Comparison of ENCODE assay signal across 8 mouse cellular contexts in genomic region chr11:102698018-102698476, GRCm38 (mm10). TPM values are rescaled to one million over a fixed set of nuclear protein-coding genes. Genes with fewer than 3 reads are reported as not detected.
DNase-seq lines count a peak whose midpoint lies in the region; ATAC-seq and TF ChIP-seq lines count a peak whose summit lies in the region.

No protein-coding gene starts in this region.

- peak overlapping the region; percentile 73 for H3ac ChIP-seq in myocyte (ENCODE audit: control insufficient read depth, insufficient read length)

- H3K9me3 ChIP-seq in kidney, postnatal 0 days (replicated peaks; ENCODE audit: low read length), result no peaks in the 10 kb centered on the region
- H3K9me3 ChIP-seq in intestine, embryonic 15.5 days, result no peaks in the 10 kb centered on the region

- H3K36me3 ChIP-seq in kidney, postnatal 0 days (ENCODE audit: insufficient read depth, low read length), result no peaks in the 10 kb centered on the region
- H3K36me3 ChIP-seq in intestine, embryonic 15.5 days, result no peaks in the 10 kb centered on the region
- H3K36me3 ChIP-seq in myocyte (ENCODE audit: control insufficient read depth, insufficient read depth), result no peaks in the 10 kb centered on the region

- TF ChIP-seq POLR2A in myocyte (IDR thresholded peaks at IDR 0.05; ENCODE audit: insufficient read length, low read depth), result no peak

- DNase-seq in kidney, postnatal 0 days (ENCODE audit: low spot score), result peak; percentile 5
- no peak for DNase-seq in kidney, adult 8-10 months
- peak; percentile 9 for DNase-seq in c-Kit-positive CD71-positive TER-119-positive erythroid progenitor cells, embryonic 14.5 days (ENCODE audit: low spot score)
- no peak for DNase-seq in frontal cortex, postnatal 14 days (ENCODE audit: low spot score in 2 of 2)
- no peak for DNase-seq in left cerebral cortex, postnatal 36 days (ENCODE audit: low spot score in 2 of 2)
- no peak for DNase-seq in left cerebral cortex, adult 18-20 months (ENCODE audit: low spot score in 2 of 2)

- peak overlapping the region; percentile 77 for H3K4me2 ChIP-seq in kidney, postnatal 0 days (ENCODE audit: low read length)
- H3K4me2 ChIP-seq in intestine, embryonic 15.5 days (replicated peaks), result peak overlapping the region; percentile 84
- peak overlapping the region; percentile 96 for H3K4me2 ChIP-seq in myocyte (ENCODE audit: low read depth)

- H3K4me3 ChIP-seq in kidney, postnatal 0 days (replicated peaks; ENCODE audit: low read depth, low read length), result peak overlapping the region; percentile 65
- peak overlapping the region; percentile 82 for H3K4me3 ChIP-seq in intestine, embryonic 15.5 days (replicated peaks)
- peak overlapping the region; percentile 85 for H3K4me3 ChIP-seq in myocyte

- no peak for ATAC-seq in kidney, postnatal 0 days (replicated peaks; ENCODE audit: low FRiP score, low read depth)
- peak; percentile 66 for ATAC-seq in intestine, embryonic 15.5 days

- H3K9ac ChIP-seq in kidney, postnatal 0 days (ENCODE audit: low read depth, low read length), result peak overlapping the region; percentile 73
- H3K9ac ChIP-seq in intestine, embryonic 15.5 days, result peak overlapping the region; percentile 83

- peak overlapping the region; percentile 11; the same call in 1 of the 2 replicates for H3K27ac ChIP-seq in kidney, postnatal 0 days
- peak overlapping the region; percentile 64; the same call in 1 of the 2 replicates for H3K27ac ChIP-seq in intestine, embryonic 15.5 days

- 11% methylated on average over 9 of the region's 9 CpGs for WGBS in kidney, postnatal 0 days
- 9% methylated on average over 9 of the region's 9 CpGs for WGBS in intestine, embryonic 15.5 days

- H3K4me1 ChIP-seq in kidney, postnatal 0 days (replicated peaks; ENCODE audit: insufficient read depth, low read length), result peaks cover 4% of the 10 kb centered on the region; the same call in 1 of the 2 replicates
- H3K4me1 ChIP-seq in intestine, embryonic 15.5 days (replicated peaks), result peaks cover 9% of the 10 kb centered on the region; the same call in 1 of the 2 replicates

- intact Hi-C loops in left cerebral cortex, postnatal 36 days (cut with DNase I), result no loop called here

- no peaks in the 10 kb centered on the region for H3K27me3 ChIP-seq in kidney, postnatal 0 days (ENCODE audit: insufficient read depth, low read length)
- H3K27me3 ChIP-seq in intestine, embryonic 15.5 days (replicated peaks), result no peaks in the 10 kb centered on the region
- no peaks in the 10 kb centered on the region for H3K27me3 ChIP-seq in myocyte (ENCODE audit: control insufficient read depth, insufficient read depth, insufficient read length)

- peaks cover 14% of the 10 kb centered on the region for H3K79me2 ChIP-seq in myocyte (ENCODE audit: control insufficient read depth, insufficient read depth)

- no peak for TF ChIP-seq CTCF in kidney, postnatal 0 days (IDR thresholded peaks at IDR 0.05; ENCODE audit: low read depth)

TF ChIP-seq in myocyte, 11 proteins besides CTCF, POLR2A, EP300 and RAD21:
- TF ChIP-seq MYOG (IDR thresholded peaks at IDR 0.05; ENCODE audit: control insufficient read depth in 1 of 3, insufficient read depth in 1 of 3, insufficient read length in 2 of 3, low read depth in 2 of 3), result no peak
- TF ChIP-seq TCF3 (IDR thresholded peaks at IDR 0.05; ENCODE audit: insufficient read length, low read depth), result no peak
- no peak for TF ChIP-seq MYOD1 (IDR thresholded peaks at IDR 0.05; ENCODE audit: control insufficient read depth in 1 of 3, insufficient read length in 2 of 3, low read depth in 2 of 3)
- TF ChIP-seq E2F4 (IDR thresholded peaks at IDR 0.05; ENCODE audit: insufficient read depth), result no peak
- TF ChIP-seq POLR2AphosphoS2 (IDR thresholded peaks at IDR 0.05; ENCODE audit: insufficient read length, low read depth), result no peak
- TF ChIP-seq SRF (IDR thresholded peaks at IDR 0.05; ENCODE audit: control insufficient read depth, insufficient read length, low read depth), result no peak
- TF ChIP-seq TCF12 (IDR thresholded peaks at IDR 0.05; ENCODE audit: insufficient read depth, poor library complexity, severe bottlenecking), result no peak
- no peak for TF ChIP-seq MAX (IDR thresholded peaks at IDR 0.05; ENCODE audit: low read depth)

RNA-seq across cellular contexts. Expression of gene Ccdc43, which starts 0.5 kb away (rescaled TPM):
- polyA plus RNA-seq in kidney, postnatal 0 days (2015; fragmentation: Nextera tagmentation; extraction: Ambion mirVana), result 35.3 and 42.8 TPM in 2 replicates
- polyA plus RNA-seq in intestine, embryonic 15.5 days (2015; fragmentation: Nextera tagmentation; extraction: Ambion mirVana), result 40.0 and 46.7 TPM in 2 replicates
- 26.8 TPM for polyA plus RNA-seq in myocyte (2012; fragmentation: generic; extraction: Trizol)
- 10 to 100 TPM; 25.9 to 27.0 TPM for total RNA-seq in left cerebral cortex, postnatal 36 days (2021)
- 10 to 100 TPM; 26.1 to 29.0 TPM for total RNA-seq in left cerebral cortex, adult 18-20 months (2021)

RNA-seq across cellular contexts. Expression of gene Meioc, which starts 34.5 kb away (rescaled TPM):
- 0.32 and 0.36 TPM in 2 replicates for polyA plus RNA-seq in kidney, postnatal 0 days (2015; fragmentation: Nextera tagmentation; extraction: Ambion mirVana)
- polyA plus RNA-seq in intestine, embryonic 15.5 days (2015; fragmentation: Nextera tagmentation; extraction: Ambion mirVana), result 0.30 and 0.44 TPM in 2 replicates
- polyA plus RNA-seq in myocyte (2012; fragmentation: generic; extraction: Trizol), result 0.01 TPM
- total RNA-seq in left cerebral cortex, postnatal 36 days (2021), result not detected
- not detected for total RNA-seq in left cerebral cortex, adult 18-20 months (2021)

Comparison
In these comparisons a context has a peak if more than half of its experiments do, and no peak if none do; other contexts are left out.
1. DNase-seq: peak in kidney, postnatal 0 days (single experiment) and c-Kit-positive CD71-positive TER-119-positive erythroid progenitor cells, embryonic 14.5 days (single experiment); none in kidney, adult 8-10 months (0 of 2), frontal cortex, postnatal 14 days (0 of 2), left cerebral cortex, postnatal 36 days (0 of 2) and left cerebral cortex, adult 18-20 months (0 of 2).
2. Peak in every context shown above with its lines, with median percentiles within 50 percentile points of each other: H3K4me2 ChIP-seq and H3K4me3 ChIP-seq.